Mouse (Mus musculus): Measurements from ENCODE around the gene Has3.
A peak's percentile ranks its signal among the peaks of the same experiment; 100 is the strongest.
"Not testable (repeated sequence)": the region's sequence is repeated elsewhere in the genome, so short reads cannot be mapped to it uniquely, and the experiment has no call there.

The Has3 gene

GRCm38 (mm10) chr8:106870051-106870450 is at the start of gene Has3:
TSS of gene Has3 (plus strand) at chr8:106870242.
- DNase-seq (ENCODE audit: low spot score) = peak; percentile 24

GRCm38 (mm10) chr8:106820553-106821515 is 49.2 kb upstream of the Has3 start:
- no peak for DNase-seq (ENCODE audit: low spot score)

GRCm38 (mm10) chr8:106828921-106829320 is 41.1 kb upstream of the Has3 start:
- no peak for DNase-seq (ENCODE audit: low spot score)

GRCm38 (mm10) chr8:106829526-106830045 is 40.5 kb upstream of the Has3 start:
- DNase-seq (ENCODE audit: low spot score) = no peak

- DNase-seq (ENCODE audit: low spot score) = no peak
Observed at GRCm38 (mm10) chr8:106834899-106835298, 35.1 kb upstream of the Has3 start.

GRCm38 (mm10) chr8:106836525-106836924 is 33.5 kb upstream of the Has3 start:
- no peak for DNase-seq (ENCODE audit: low spot score)

GRCm38 (mm10) chr8:106838803-106839202 is 31.2 kb upstream of the Has3 start:
- DNase-seq (ENCODE audit: low spot score) = no peak

- DNase-seq (ENCODE audit: low spot score) = no peak
Observed at GRCm38 (mm10) chr8:106839209-106840001, 30.6 kb upstream of the Has3 start.

- no peak for DNase-seq (ENCODE audit: low spot score)
Observed at GRCm38 (mm10) chr8:106850034-106850433, 20.0 kb upstream of the Has3 start.

- peak; percentile 50 for DNase-seq (ENCODE audit: low spot score)
Observed at GRCm38 (mm10) chr8:106854534-106855241, 15.4 kb upstream of the Has3 start.

GRCm38 (mm10) chr8:106855242-106855562 is 14.8 kb upstream of the Has3 start:
- no peak for DNase-seq (ENCODE audit: low spot score)

- no peak for DNase-seq (ENCODE audit: low spot score)
Observed at GRCm38 (mm10) chr8:106862845-106863244, 7.2 kb upstream of the Has3 start.

GRCm38 (mm10) chr8:106865354-106865753 is 4.7 kb upstream of the Has3 start:
- DNase-seq (ENCODE audit: low spot score) = no peak

- DNase-seq (ENCODE audit: low spot score) = peak; percentile 74
Observed at GRCm38 (mm10) chr8:106870537-106871327, 690 bp downstream of the Has3 start.

GRCm38 (mm10) chr8:106871328-106871926 is 1.4 kb downstream of the Has3 start:
- peak; percentile 38 for DNase-seq (ENCODE audit: low spot score)

- DNase-seq (ENCODE audit: low spot score) = peak; percentile 73
Observed at GRCm38 (mm10) chr8:106871931-106872371, 1.9 kb downstream of the Has3 start.

GRCm38 (mm10) chr8:106872454-106873034 is 2.5 kb downstream of the Has3 start:
- no peak for DNase-seq (ENCODE audit: low spot score)

- no peak for DNase-seq (ENCODE audit: low spot score)
Observed at GRCm38 (mm10) chr8:106880121-106880707, 10.2 kb downstream of the Has3 start.

GRCm38 (mm10) chr8:106884094-106884493 is 14.1 kb downstream of the Has3 start:
- DNase-seq (ENCODE audit: low spot score) = not testable (repeated sequence)

GRCm38 (mm10) chr8:106884826-106885400 is 14.9 kb downstream of the Has3 start:
- not testable (repeated sequence) for DNase-seq (ENCODE audit: low spot score)
